Mouse (Mus musculus): ENCODE measurements at regions not wholly inside any gene's neighbourhood (a gene's known extent, or its start where the extent isn't known, plus 50 kb on each side); places are given as distances from the start of the nearest gene placed in this dataset.

DNA sequence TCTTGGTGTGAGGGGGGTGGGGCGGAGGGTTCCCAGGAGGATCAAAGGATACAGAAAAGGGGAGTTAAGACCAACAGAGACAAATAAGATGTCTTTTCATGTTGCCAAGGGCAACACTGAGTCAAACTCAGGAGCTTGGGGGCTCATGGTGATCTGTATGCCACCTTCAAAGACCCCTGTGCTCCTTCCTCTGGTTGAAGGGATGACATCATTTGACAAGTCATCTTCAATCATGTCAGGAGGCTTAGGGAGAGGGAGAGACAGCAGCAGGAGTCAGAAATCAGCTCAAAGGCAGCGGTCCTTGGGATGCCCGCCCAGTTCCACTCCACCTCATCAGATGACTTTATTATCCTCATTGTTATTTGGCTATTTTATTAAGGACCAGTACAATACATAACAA lies 83.8 kb upstream of the Rnf152 start:
- Histone ChIP-seq H3K4me3 (ENCODE audit: insufficient read depth, poor library complexity, severe bottlenecking) (no peak overlapping the region), H3K27me3 (ENCODE audit: control insufficient read depth, insufficient read depth, insufficient read length) (no peaks in the 10 kb centered on the region), H3K36me3 (ENCODE audit: control insufficient read depth, insufficient read depth) (no peaks in the 10 kb centered on the region), H3K79me3 (ENCODE audit: low read depth) (no peaks in the 10 kb centered on the region), H3K79me2 (ENCODE audit: control insufficient read depth, insufficient read depth) (no peaks in the 10 kb centered on the region), H3ac (ENCODE audit: control insufficient read depth, insufficient read length, low read depth) (no peak overlapping the region)
- TF ChIP-seq MAX (IDR thresholded peaks at IDR 0.05) (no peak), CTCF (IDR thresholded peaks at IDR 0.05; ENCODE audit: control insufficient read depth, insufficient read depth, insufficient read length) (no peak), MYOD1 (IDR thresholded peaks at IDR 0.05; ENCODE audit: control insufficient read depth, insufficient read length, low read depth) (no peak), MYOG (IDR thresholded peaks at IDR 0.05; ENCODE audit: control insufficient read depth, extremely low read depth, insufficient read length) (no peak), CEBPB (IDR thresholded peaks at IDR 0.05; ENCODE audit: low read depth) (no peak), FOSL1 (IDR thresholded peaks at IDR 0.05; ENCODE audit: insufficient read depth, low read length, poor library complexity, severe bottlenecking) (no peak), USF1 (IDR thresholded peaks at IDR 0.05; ENCODE audit: low read depth) (no peak)

GRCm38 (mm10) chr1:105434631-105435403 lies 78.3 kb upstream of the Rnf152 start:
- no peaks in the 10 kb centered on the region for H3K79me2 ChIP-seq (ENCODE audit: control insufficient read depth, insufficient read depth)
- H3K36me3 ChIP-seq (ENCODE audit: control insufficient read depth, insufficient read depth): no peaks in the 10 kb centered on the region
- no peaks in the 10 kb centered on the region for H3K27me3 ChIP-seq (ENCODE audit: control insufficient read depth, insufficient read depth, insufficient read length)
- TF ChIP-seq MYOG (IDR thresholded peaks at IDR 0.05; ENCODE audit: control insufficient read depth, extremely low read depth, insufficient read length) (no peak), FOSL1 (IDR thresholded peaks at IDR 0.05; ENCODE audit: insufficient read depth, low read length, poor library complexity, severe bottlenecking) (peak; percentile 58), USF1 (IDR thresholded peaks at IDR 0.05; ENCODE audit: low read depth) (no peak), CTCF (IDR thresholded peaks at IDR 0.05; ENCODE audit: control insufficient read depth, insufficient read depth, insufficient read length) (no peak), MAX (IDR thresholded peaks at IDR 0.05) (peak; percentile 59), CEBPB (IDR thresholded peaks at IDR 0.05; ENCODE audit: low read depth) (peak; percentile 29), MYOD1 (IDR thresholded peaks at IDR 0.05; ENCODE audit: control insufficient read depth, insufficient read length, low read depth) (peak; percentile 88)
- H3K79me3 ChIP-seq (ENCODE audit: low read depth): no peaks in the 10 kb centered on the region
- H3ac ChIP-seq (ENCODE audit: control insufficient read depth, insufficient read length, low read depth): no peak overlapping the region
- no peak overlapping the region for H3K4me3 ChIP-seq (ENCODE audit: insufficient read depth, poor library complexity, severe bottlenecking)

- Histone ChIP-seq H3K79me3 (ENCODE audit: low read depth) (no peaks in the 10 kb centered on the region), H3K79me2 (ENCODE audit: control insufficient read depth, insufficient read depth) (no peaks in the 10 kb centered on the region), H3K27me3 (ENCODE audit: control insufficient read depth, insufficient read depth, insufficient read length) (no peaks in the 10 kb centered on the region), H3K36me3 (ENCODE audit: control insufficient read depth, insufficient read depth) (no peaks in the 10 kb centered on the region), H3ac (ENCODE audit: control insufficient read depth, insufficient read length, low read depth) (no peak overlapping the region), H3K4me3 (ENCODE audit: insufficient read depth, poor library complexity, severe bottlenecking) (no peak overlapping the region)
- TF ChIP-seq USF1 (IDR thresholded peaks at IDR 0.05; ENCODE audit: low read depth) (no peak), MAX (IDR thresholded peaks at IDR 0.05) (no peak), FOSL1 (IDR thresholded peaks at IDR 0.05; ENCODE audit: insufficient read depth, low read length, poor library complexity, severe bottlenecking) (no peak), CTCF (IDR thresholded peaks at IDR 0.05; ENCODE audit: control insufficient read depth, insufficient read depth, insufficient read length) (no peak), CEBPB (IDR thresholded peaks at IDR 0.05; ENCODE audit: low read depth) (no peak), MYOD1 (IDR thresholded peaks at IDR 0.05; ENCODE audit: control insufficient read depth, insufficient read length, low read depth) (no peak), MYOG (IDR thresholded peaks at IDR 0.05; ENCODE audit: control insufficient read depth, extremely low read depth, insufficient read length) (no peak)
Measured at GRCm38 (mm10) chr1:105433949-105434348, 77.4 kb upstream of the Rnf152 start.

DNA sequence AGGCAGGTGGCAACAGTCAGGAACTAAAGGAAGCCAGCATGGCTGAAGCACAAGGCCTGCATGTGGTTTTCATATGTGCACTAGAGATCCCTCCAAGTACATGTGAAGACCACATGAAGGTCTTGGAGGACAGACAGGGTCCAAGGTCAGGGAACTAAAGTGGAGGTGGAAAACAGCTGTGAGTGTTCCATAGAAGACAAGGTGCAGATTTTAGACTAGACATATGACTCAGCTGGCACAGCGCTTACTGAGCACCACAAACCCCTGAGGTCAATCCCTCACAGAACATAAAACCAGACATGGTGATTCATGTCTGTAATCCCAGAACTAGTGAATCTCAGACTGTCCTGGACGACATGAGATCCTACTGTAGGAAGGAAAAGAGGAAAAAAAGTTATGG lies 75.3 kb upstream of the Rnf152 start:
- H3K79me3 ChIP-seq (ENCODE audit: low read depth): no peaks in the 10 kb centered on the region
- no peaks in the 10 kb centered on the region for H3K79me2 ChIP-seq (ENCODE audit: control insufficient read depth, insufficient read depth)
- no peak overlapping the region for H3K4me3 ChIP-seq (ENCODE audit: insufficient read depth, poor library complexity, severe bottlenecking)
- peak; percentile 75 for TF ChIP-seq MYOD1 (IDR thresholded peaks at IDR 0.05; ENCODE audit: control insufficient read depth, insufficient read length, low read depth)
- TF ChIP-seq FOSL1 (IDR thresholded peaks at IDR 0.05; ENCODE audit: insufficient read depth, low read length, poor library complexity, severe bottlenecking): peak; percentile 35
- no peak for TF ChIP-seq USF1 (IDR thresholded peaks at IDR 0.05; ENCODE audit: low read depth)
- no peak for TF ChIP-seq CEBPB (IDR thresholded peaks at IDR 0.05; ENCODE audit: low read depth)
- peak; percentile 63 for TF ChIP-seq MAX (IDR thresholded peaks at IDR 0.05)
- no peak overlapping the region for H3ac ChIP-seq (ENCODE audit: control insufficient read depth, insufficient read length, low read depth)
- H3K36me3 ChIP-seq (ENCODE audit: control insufficient read depth, insufficient read depth): no peaks in the 10 kb centered on the region
- H3K27me3 ChIP-seq (ENCODE audit: control insufficient read depth, insufficient read depth, insufficient read length): no peaks in the 10 kb centered on the region

DNA sequence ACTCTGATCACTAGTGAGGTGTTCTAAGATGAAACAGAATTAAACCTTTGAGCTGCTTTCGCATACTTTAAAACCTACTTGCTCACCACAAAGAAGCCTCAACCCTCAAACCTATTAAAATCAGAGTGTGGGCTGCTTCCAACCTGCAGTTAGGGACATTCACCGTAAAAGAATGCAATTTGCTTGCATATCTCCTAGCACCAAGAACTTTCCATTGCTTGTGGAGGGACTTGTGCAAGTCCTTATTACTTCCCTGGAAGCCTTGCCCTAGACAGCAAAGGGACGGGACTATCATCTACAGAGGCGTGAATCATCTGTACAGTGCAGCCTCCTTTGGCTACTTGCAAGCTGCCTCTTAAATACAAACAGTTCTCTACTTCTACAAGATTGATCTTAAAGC lies 74.2 kb upstream of the Rnf152 start:
- TF ChIP-seq MAX (IDR thresholded peaks at IDR 0.05) (peak; percentile 29), FOSL1 (IDR thresholded peaks at IDR 0.05; ENCODE audit: insufficient read depth, low read length, poor library complexity, severe bottlenecking) (peak; percentile 16), CEBPB (IDR thresholded peaks at IDR 0.05; ENCODE audit: low read depth) (peak; percentile 72), MYOD1 (IDR thresholded peaks at IDR 0.05; ENCODE audit: control insufficient read depth, insufficient read length, low read depth) (no peak), MYOG (IDR thresholded peaks at IDR 0.05; ENCODE audit: control insufficient read depth, extremely low read depth, insufficient read length) (no peak)
- H3K79me3 ChIP-seq (ENCODE audit: low read depth): no peaks in the 10 kb centered on the region
- H3K4me3 ChIP-seq (ENCODE audit: insufficient read depth, poor library complexity, severe bottlenecking): no peak overlapping the region
- H3K27me3 ChIP-seq (ENCODE audit: control insufficient read depth, insufficient read depth, insufficient read length): no peaks in the 10 kb centered on the region
- no peaks in the 10 kb centered on the region for H3K36me3 ChIP-seq (ENCODE audit: control insufficient read depth, insufficient read depth)
- no peaks in the 10 kb centered on the region for H3K79me2 ChIP-seq (ENCODE audit: control insufficient read depth, insufficient read depth)
- no peak overlapping the region for H3ac ChIP-seq (ENCODE audit: control insufficient read depth, insufficient read length, low read depth)

DNA sequence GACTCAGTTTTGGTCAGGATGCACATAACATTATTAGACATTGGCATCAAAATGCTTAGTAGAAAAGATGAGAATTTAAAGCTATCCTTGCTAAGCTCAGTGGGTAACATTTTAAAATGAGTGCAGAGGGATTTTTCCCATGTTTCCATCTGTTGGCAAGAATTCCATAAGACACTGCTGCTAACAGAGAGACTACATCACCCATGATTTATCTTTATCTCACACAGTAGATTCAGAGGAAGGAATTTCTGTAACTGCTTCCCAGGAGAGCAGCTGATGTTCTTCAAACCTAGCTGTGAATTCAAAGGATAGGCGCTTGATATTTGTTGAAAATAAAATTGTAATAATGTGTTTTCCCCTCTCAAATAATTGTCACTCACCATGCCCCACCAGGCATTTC lies 71.7 kb upstream of the Rnf152 start:
- H3K79me2 ChIP-seq (ENCODE audit: control insufficient read depth, insufficient read depth): no peaks in the 10 kb centered on the region
- no peak overlapping the region for H3K4me3 ChIP-seq (ENCODE audit: insufficient read depth, poor library complexity, severe bottlenecking)
- H3K36me3 ChIP-seq (ENCODE audit: control insufficient read depth, insufficient read depth): no peaks in the 10 kb centered on the region
- H3K27me3 ChIP-seq (ENCODE audit: control insufficient read depth, insufficient read depth, insufficient read length): no peaks in the 10 kb centered on the region
- no peak overlapping the region for H3ac ChIP-seq (ENCODE audit: control insufficient read depth, insufficient read length, low read depth)
- TF ChIP-seq MYOD1 (IDR thresholded peaks at IDR 0.05; ENCODE audit: control insufficient read depth, insufficient read length, low read depth) (no peak), MYOG (IDR thresholded peaks at IDR 0.05; ENCODE audit: control insufficient read depth, extremely low read depth, insufficient read length) (no peak), FOSL1 (IDR thresholded peaks at IDR 0.05; ENCODE audit: insufficient read depth, low read length, poor library complexity, severe bottlenecking) (no peak), MAX (IDR thresholded peaks at IDR 0.05) (no peak), CTCF (IDR thresholded peaks at IDR 0.05; ENCODE audit: control insufficient read depth, insufficient read depth, insufficient read length) (no peak), CEBPB (IDR thresholded peaks at IDR 0.05; ENCODE audit: low read depth) (no peak), USF1 (IDR thresholded peaks at IDR 0.05; ENCODE audit: low read depth) (no peak)
- no peaks in the 10 kb centered on the region for H3K79me3 ChIP-seq (ENCODE audit: low read depth)

Measured in C2C12 (cell line).